Mouse (Mus musculus) embryonic facial prominence, embryonic 14.5 days (tissue): ENCODE measurements at regions not wholly inside any gene's neighbourhood (a gene's known extent, or its start where the extent isn't known, plus 50 kb on each side); places are given as distances from the start of the nearest gene placed in this dataset.
"Not testable (repeated sequence)": the region's sequence is repeated elsewhere in the genome, so short reads cannot be mapped to it uniquely, and the experiment has no call there.

Experiments
- ATAC-seq: fragments of 200-750 bp; cut with Nextera tagmentation; 2 replicates; pipeline ENCODE4 v1.8.0; 2017; ENCODE audit warnings: low read depth, moderate number of reproducible peaks, moderate TSS enrichment
- DNase-seq: peaks from one replicate; pipeline ENCODE4 v3.0.0-alpha.2; 2015; ENCODE audit warnings: low spot score
- H3K27ac ChIP-seq: fragments of 300-500 bp; sonication (generic); replicated peaks from 2 replicates; pipeline ENCODE4 v1.5.1; 2014; ENCODE audit warnings: low read depth, mild to moderate bottlenecking, low read length, moderate library complexity
- H3K27me3 ChIP-seq: fragments of 300-500 bp; sonication (generic); replicated peaks from 2 replicates; pipeline ENCODE4 v1.6.1; 2014; ENCODE audit warnings: low read length; ENCODE audit not compliant: control insufficient read depth, insufficient read depth
- H3K36me3 ChIP-seq: fragments of 300-500 bp; sonication (generic); 2 replicates; pipeline ENCODE4 v1.6.1; 2014; ENCODE audit warnings: low read length, mixed read lengths; ENCODE audit not compliant: control insufficient read depth, insufficient read depth
- H3K4me1 ChIP-seq: fragments of 300-500 bp; sonication (generic); 2 replicates; pipeline ENCODE4 v1.6.1; 2014; ENCODE audit warnings: antibody characterized with exemption, low read length; ENCODE audit not compliant: control insufficient read depth, insufficient read depth
- H3K4me2 ChIP-seq: fragments of 300-500 bp; sonication (generic); 2 replicates; pipeline ENCODE4 v1.6.1; 2014; ENCODE audit warnings: low read depth, mild to moderate bottlenecking, low read length, moderate library complexity, mixed read lengths
- H3K4me3 ChIP-seq: fragments of 300-500 bp; sonication (generic); 2 replicates; pipeline ENCODE4 v1.5.1; 2014; ENCODE audit warnings: low read depth, mild to moderate bottlenecking, low read length
- H3K9ac ChIP-seq: fragments of 300-500 bp; sonication (generic); 2 replicates; pipeline ENCODE4 v1.6.1; 2014; ENCODE audit warnings: low read depth, mild to moderate bottlenecking, low read length, moderate library complexity, mixed read lengths
- H3K9me3 ChIP-seq: fragments of 300-500 bp; sonication (generic); 2 replicates; pipeline ENCODE4 v1.6.1; 2016; ENCODE audit warnings: low read length; ENCODE audit not compliant: control insufficient read depth
- WGBS: fragments of 180-500 bp; shearing (Covaris S2); extraction: QIAGEN DNeasy Blood & Tissue Kit; methylation state at CpG from one replicate; pipeline ENCODE4 v1.1.7; 2014; 5-methylcytosine and 5-hydroxymethylcytosine counted together

DNA sequence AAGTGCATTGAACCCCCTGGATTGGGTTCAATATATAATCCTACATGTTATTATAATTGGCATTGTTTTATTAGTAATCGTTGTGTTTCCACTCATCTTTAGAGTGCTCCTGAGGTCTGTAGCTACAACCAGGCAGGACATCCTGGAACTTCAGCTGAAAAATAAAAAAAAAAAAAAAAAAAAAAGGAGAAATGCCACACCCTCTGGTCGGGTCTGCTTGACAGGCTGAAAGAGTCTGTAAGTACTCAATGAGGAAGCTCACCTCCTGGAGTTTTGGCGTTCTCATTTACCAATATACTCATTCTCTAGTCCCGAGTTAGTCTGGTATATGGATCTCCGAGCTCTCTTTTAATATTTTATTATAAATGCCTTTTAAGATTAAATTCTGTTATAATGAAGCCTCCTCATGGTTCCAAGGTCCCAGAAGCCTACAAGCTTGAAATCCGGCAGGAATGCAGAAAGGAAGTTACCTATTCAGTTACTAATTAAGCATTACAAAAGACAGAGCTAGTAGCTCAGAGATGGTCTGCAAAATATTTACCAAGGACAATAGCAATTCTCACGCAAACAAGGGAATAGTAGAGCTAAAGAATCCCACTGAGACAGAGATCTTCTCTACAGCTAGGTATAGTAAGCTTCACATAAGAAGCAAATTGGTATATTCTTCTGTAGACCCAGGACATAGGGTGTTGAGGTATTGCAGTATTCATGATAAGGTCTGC, 745.7 kb upstream of the Gm5150 start:
- Histone ChIP-seq H3K27ac (no peak overlapping the region), H3K9ac (no peak overlapping the region), H3K4me3 (no peak overlapping the region), H3K4me1 (no peaks in the 10 kb centered on the region), H3K9me3 (0 out of 2 replicates have a peak, but pooled peaks cover 7% of the 10 kb centered on the region), H3K36me3 (no peaks in the 10 kb centered on the region), H3K27me3 (no peaks in the 10 kb centered on the region), H3K4me2 (no peak overlapping the region)
- ATAC-seq (no peak), DNase-seq (no peak)
- WGBS = 84% methylated on average over 7 of the region's 7 CpGs

DNA sequence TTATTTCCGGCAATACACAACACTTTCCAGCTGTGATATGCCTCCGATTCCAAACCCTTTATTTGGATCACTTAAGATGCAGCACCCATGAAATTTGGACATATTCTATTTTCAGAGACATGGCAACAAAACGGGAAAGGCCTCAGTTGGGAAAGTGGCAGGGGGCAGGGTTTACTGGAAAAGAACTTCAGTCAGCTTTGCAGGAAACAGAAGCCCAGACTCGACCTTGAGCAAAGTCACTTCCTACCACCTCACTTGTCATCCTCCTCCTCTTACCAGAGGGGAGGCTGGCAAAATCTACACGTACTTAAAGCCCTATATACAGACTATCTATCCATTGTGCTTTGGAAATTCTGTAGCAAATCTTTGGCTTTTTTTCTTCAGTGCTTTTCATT, 727.7 kb upstream of the Gm5150 start:
- Histone ChIP-seq H3K4me2 (no peak overlapping the region), H3K36me3 (no peaks in the 10 kb centered on the region), H3K27ac (no peak overlapping the region), H3K4me1 (no peaks in the 10 kb centered on the region), H3K4me3 (no peak overlapping the region), H3K9ac (no peak overlapping the region), H3K9me3 (no peaks in the 10 kb centered on the region), H3K27me3 (no peaks in the 10 kb centered on the region)
- ATAC-seq = no peak
- 53% methylated on average over 5 of the region's 5 CpGs for WGBS
- DNase-seq = no peak

DNA sequence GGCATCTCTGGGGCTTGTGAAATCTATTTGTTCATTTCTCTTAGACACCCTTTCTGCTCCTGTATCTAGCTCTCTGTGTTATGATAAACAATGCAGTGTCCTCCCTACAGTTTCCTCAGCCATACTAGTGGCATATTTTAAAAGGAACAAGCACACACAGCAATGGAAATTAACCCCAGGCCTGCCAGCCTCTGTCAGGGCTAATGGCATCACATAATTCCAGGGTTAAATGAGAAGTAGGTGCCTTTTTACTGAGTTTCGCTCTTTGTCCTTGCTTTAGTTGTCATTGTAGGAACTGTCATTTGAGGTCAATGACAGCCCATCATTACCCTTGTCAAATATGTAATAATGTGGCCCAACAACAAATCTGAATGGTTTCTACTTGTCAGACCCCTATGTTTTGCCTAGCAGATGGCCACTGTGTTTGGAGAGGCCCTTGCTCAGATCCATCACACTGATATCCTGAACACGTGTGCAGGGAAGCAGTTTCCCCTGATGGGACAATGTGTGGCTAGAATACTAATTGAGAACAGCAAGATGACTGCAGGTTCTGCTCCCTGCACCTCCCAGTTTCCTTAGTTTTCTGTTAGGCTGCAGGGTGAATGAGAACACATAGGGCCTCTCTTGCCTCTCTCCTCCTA, 727.2 kb upstream of the Gm5150 start:
- Histone ChIP-seq H3K27me3 (no peaks in the 10 kb centered on the region), H3K4me1 (no peaks in the 10 kb centered on the region), H3K36me3 (no peaks in the 10 kb centered on the region), H3K4me3 (no peak overlapping the region), H3K4me2 (no peak overlapping the region), H3K9me3 (no peaks in the 10 kb centered on the region), H3K27ac (no peak overlapping the region), H3K9ac (no peak overlapping the region)
- no peak for ATAC-seq
- DNase-seq = no peak
- WGBS = 74% methylated on average over 2 of the region's 2 CpGs

DNA sequence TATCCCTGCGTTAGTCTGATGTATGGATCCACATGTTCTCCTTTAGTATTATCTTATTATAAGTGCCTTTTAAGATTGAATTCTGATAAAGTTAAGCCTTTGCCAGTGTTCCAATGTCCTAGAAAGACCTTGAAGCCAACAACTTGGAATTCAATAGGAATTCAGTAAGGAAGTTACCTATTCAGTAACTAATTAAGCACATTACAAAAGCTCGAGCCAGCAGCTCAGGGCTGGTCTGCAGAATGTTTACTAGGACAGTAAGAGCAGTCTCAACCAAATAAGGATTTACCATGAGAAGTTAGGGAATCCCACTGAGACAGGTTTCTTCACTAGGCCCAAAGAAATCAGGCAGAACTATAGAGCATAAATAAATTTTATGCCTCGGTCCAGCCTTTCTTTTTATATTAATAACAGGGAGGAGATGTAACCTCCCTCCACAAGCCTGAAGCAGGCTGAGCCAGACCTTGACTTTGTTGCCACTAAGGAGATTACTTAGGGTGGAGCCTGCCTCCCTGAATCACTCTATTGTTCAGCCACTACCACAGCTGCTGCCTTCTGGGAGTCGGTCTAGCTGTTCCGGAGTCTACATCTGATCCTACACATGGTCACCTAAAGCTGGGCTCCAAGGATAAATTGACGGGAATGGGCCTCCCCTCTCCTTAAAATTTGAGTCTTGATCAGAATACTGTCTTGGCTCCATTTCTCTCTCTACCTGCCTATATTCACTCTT, 718.3 kb upstream of the Gm5150 start:
- not testable (repeated sequence) for H3K4me1 ChIP-seq, H3K27me3 ChIP-seq, H3K9ac ChIP-seq, ATAC-seq, H3K4me2 ChIP-seq, H3K4me3 ChIP-seq, DNase-seq, H3K27ac ChIP-seq, H3K9me3 ChIP-seq, H3K36me3 ChIP-seq
- 87% methylated on average over 6 of the region's 6 CpGs for WGBS

DNA sequence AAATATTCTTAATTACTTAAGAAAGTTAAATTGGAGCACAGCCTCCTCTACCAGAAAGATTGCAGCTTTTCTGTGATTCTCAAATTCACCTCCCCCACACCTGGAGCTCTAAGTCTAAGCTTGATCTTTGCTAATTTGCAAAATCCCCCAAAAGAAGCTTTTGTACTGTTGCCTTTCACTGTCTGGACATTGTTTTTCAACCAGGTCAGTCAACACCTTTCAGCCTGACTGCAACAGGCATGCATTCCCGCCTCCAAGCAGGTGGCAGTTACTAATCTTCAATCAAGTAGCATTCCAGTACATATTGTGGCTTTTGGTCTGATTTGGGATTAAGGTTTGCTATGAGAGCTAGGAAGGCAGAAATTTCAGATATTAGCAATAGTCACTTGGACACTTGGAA, 717.4 kb upstream of the Gm5150 start:
- ATAC-seq = no peak
- H3K4me2 ChIP-seq = no peak overlapping the region
- H3K4me1 ChIP-seq = no peaks in the 10 kb centered on the region
- no peaks in the 10 kb centered on the region for H3K9me3 ChIP-seq
- no peak overlapping the region for H3K4me3 ChIP-seq
- no peak overlapping the region for H3K27ac ChIP-seq
- no peaks in the 10 kb centered on the region for H3K27me3 ChIP-seq
- no peak for DNase-seq
- no peak overlapping the region for H3K9ac ChIP-seq
- H3K36me3 ChIP-seq = no peaks in the 10 kb centered on the region
- 86% methylated on average over 1 of the region's 1 CpGs for WGBS

DNA sequence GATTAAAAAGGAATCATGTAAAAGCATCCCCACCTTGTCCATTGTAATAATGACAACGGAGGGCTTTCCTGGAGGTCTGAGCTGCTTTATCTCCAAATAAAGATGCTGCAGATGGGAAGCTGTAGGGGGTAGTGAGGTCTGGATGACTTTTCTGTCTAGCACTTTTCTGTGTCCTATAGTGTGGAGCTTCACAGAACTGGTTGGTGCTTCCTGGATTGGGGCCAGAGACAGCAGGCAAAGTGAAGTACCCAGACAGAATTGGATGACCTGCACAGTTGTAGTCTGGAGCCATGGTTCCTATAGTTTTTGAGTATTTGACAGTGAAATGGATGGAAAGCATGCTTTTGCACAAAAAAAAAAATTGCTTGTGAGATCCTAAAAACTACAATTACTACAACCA, 684.7 kb upstream of the Gm5150 start:
- Histone ChIP-seq H3K4me2 (no peak overlapping the region), H3K4me1 (no peaks in the 10 kb centered on the region), H3K27me3 (no peaks in the 10 kb centered on the region), H3K9me3 (no peaks in the 10 kb centered on the region), H3K36me3 (no peaks in the 10 kb centered on the region), H3K9ac (no peak overlapping the region), H3K4me3 (no peak overlapping the region), H3K27ac (no peak overlapping the region)
- ATAC-seq (no peak), DNase-seq (no peak)
- WGBS = 66% methylated on average over 1 of the region's 1 CpGs

DNA sequence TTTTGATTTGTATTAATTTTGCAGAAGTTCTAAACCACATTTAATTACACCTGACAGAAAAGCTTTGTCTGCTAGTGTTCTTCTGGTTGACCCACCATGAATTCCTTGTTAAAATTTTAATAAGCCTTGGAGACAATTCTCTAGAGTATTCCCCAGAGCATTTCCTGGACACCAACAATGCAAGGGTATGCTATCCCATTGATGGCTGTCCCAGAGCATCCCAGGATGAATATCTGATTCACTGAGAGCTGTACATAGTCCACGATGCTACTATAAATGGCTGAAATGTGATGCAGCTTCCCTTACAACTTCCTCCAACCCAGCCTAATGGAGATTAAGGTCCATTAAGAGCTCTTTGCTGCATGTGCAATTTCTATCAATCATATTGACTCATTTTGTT, 682.7 kb upstream of the Gm5150 start:
- 93% methylated on average over 1 of the region's 1 CpGs for WGBS
- Histone ChIP-seq H3K9ac (no peak overlapping the region), H3K4me2 (no peak overlapping the region), H3K9me3 (no peaks in the 10 kb centered on the region), H3K4me3 (no peak overlapping the region), H3K27ac (no peak overlapping the region), H3K27me3 (no peaks in the 10 kb centered on the region), H3K36me3 (no peaks in the 10 kb centered on the region), H3K4me1 (no peaks in the 10 kb centered on the region)
- ATAC-seq (peak; percentile 75; the same call in 1 of the 2 replicates), DNase-seq (peak; percentile 21)

DNA sequence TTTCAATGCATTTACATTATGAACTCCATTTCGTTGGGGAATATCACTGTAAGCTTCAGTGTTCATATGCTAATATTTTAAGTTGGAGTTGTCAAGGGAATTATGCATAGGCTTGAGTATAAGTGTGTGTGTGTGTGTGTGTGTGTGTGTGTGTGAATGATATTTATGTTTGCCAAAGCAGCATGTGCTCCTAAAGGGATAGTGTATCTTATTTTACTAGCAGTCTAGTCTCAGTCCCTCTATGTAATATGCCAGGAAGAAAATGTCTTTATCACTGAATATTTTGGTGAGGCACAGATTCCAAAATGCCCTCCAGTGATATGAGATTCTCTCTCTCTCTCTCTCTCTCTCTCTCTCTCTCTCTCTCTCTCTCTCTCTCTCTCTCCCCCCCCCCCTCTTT, 651.3 kb upstream of the Gm5150 start:
- H3K4me2 ChIP-seq = no peak overlapping the region
- H3K27ac ChIP-seq = no peak overlapping the region
- 70% methylated on average over 1 of the region's 1 CpGs for WGBS
- no peak overlapping the region for H3K4me3 ChIP-seq
- DNase-seq (no peak), ATAC-seq (no peak)
- no peaks in the 10 kb centered on the region for H3K27me3 ChIP-seq
- no peaks in the 10 kb centered on the region for H3K9me3 ChIP-seq
- no peaks in the 10 kb centered on the region for H3K36me3 ChIP-seq
- H3K9ac ChIP-seq = no peak overlapping the region
- no peaks in the 10 kb centered on the region for H3K4me1 ChIP-seq
